Mouse (Mus musculus) cerebellum, adult 11 months (tissue): ENCODE measurements at regions not wholly inside any gene's neighbourhood (a gene's known extent, or its start where the extent isn't known, plus 50 kb on each side); places are given as distances from the start of the nearest gene placed in this dataset.

Experiments used
- DNase-seq: peaks from one replicate; pipeline ENCODE4 v3.0.0; 2022

- no peak for DNase-seq
These were observed 173.3 kb upstream of the 2610001J05Rik start for GRCm38 (mm10) chr6:14044654-14045053.

- DNase-seq, result no peak
These were observed 154.6 kb upstream of the 2610001J05Rik start for GRCm38 (mm10) chr6:14025898-14026297.

DNA sequence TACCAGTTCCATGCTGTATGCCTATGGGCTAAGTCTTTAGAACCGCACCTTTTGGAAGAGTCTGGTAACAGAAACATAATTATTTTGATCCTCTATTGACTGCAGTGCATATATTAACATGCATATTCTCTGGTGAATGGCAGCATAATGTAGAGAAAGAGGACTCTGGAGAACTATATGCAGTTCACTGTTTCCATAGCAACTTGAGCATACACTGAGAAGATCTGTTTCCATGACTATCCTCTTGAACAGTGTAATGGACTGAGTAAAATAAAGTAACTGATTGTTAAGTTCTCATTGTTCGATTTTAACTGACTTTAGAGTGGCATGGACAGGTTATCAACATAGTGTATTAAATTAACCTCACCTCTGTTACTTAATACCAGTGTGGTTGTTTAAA lies 147.6 kb upstream of the 2610001J05Rik start:
- no peak for DNase-seq

- DNase-seq, result peak; percentile 75
These were observed 111.5 kb upstream of the 2610001J05Rik start for GRCm38 (mm10) chr6:13982606-13983389.

GRCm38 (mm10) chr6:13974710-13975506 lies 103.6 kb upstream of the 2610001J05Rik start:
- DNase-seq, result no peak

- no peak for DNase-seq
These were observed 93.2 kb upstream of the 2610001J05Rik start for GRCm38 (mm10) chr6:13964471-13964870.

- DNase-seq, result no peak
These were observed 92.7 kb upstream of the 2610001J05Rik start for GRCm38 (mm10) chr6:13964013-13964412.

GRCm38 (mm10) chr6:13949640-13950039 lies 78.3 kb upstream of the 2610001J05Rik start:
- no peak for DNase-seq

DNA sequence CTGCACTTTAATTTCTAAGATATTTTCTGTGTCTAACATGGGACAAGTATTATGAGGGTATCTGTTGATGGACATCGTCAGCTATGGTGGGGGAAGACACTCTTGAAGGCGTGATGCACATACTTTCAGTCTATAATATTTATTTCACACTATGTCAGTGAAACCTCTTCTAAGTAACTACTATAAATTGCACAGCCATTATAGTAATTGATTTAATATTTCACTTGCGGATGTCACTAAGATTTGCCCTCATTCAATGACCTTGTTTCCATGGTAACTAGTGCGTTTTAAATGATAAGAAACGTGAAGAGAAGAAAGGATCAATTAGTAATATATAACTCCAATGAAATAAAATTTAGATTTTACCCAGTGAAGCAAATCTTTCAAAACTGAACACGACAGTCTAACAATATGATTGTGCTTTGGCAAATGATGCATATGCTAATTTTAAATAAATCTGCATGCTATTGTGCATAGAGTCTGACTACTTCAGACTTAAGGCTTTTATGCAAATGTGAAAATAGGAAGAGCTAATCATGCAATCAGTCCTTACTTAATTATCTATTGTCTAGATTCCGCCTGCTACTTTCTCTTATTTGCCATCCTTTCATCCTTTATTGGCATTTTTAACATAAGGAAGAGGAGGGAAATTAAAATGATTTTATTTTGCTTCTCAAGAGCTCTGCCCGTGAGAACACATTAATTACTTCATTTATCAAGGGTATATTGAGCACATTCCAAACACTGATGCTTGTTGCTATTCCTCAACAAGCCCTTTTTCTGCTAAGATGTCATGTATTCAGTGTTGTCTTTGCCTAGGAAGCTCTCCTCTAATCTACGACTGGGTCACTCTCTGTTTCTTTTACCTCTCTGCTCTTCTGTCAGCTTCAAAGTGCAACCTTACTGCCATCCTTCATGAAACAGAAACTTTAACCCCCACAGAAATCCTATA lies 49.8 kb upstream of the 2610001J05Rik start:
- DNase-seq, result no peak
